In genomic region chr6:31292081-31292480, GRCm38 (mm10) we compare ENCODE assay signal across 32 mouse cellular contexts.
"Had no signal": no experiment of that assay in that cellular context is flagged by ENCODE, and none has a peak within 500 bp of the region (broad histone marks: within the 10 kb centered on the region; RNA-seq: fewer than 3 reads in every experiment).

No protein-coding gene starts in this region.

- H3K4me2 ChIP-seq: limb, embryonic 12.5 days; limb, embryonic 13.5 days; limb, embryonic 15.5 days; liver, embryonic 11.5 days; liver, embryonic 12.5 days; liver, embryonic 13.5 days; liver, embryonic 15.5 days; lung, embryonic 14.5 days; lung, embryonic 15.5 days; midbrain, embryonic 11.5 days; midbrain, embryonic 12.5 days; midbrain, embryonic 13.5 days; midbrain, embryonic 15.5 days had no signal

- H3K9me3 ChIP-seq: limb, embryonic 10.5 days; limb, embryonic 12.5 days; limb, embryonic 13.5 days; limb, embryonic 15.5 days; liver, embryonic 12.5 days; liver, embryonic 13.5 days; liver, embryonic 15.5 days; lung, embryonic 15.5 days; megakaryocyte, embryonic 14.5 days; midbrain, embryonic 10.5 days; midbrain, embryonic 12.5 days; midbrain, embryonic 13.5 days; midbrain, embryonic 15.5 days had no signal

- H3K4me1 ChIP-seq: liver, embryonic 12.5 days; liver, embryonic 13.5 days; liver, embryonic 15.5 days had no signal

- H3K9ac ChIP-seq: limb, embryonic 12.5 days; limb, embryonic 13.5 days; limb, embryonic 15.5 days; liver, embryonic 12.5 days; liver, embryonic 13.5 days; liver, embryonic 14.5 days; liver, embryonic 15.5 days; liver, postnatal 0 days; lung, embryonic 14.5 days; lung, embryonic 15.5 days; midbrain, embryonic 12.5 days; midbrain, embryonic 13.5 days; midbrain, embryonic 15.5 days had no signal

- H3K27me3 ChIP-seq: limb, embryonic 15.5 days; lung, embryonic 15.5 days; midbrain, embryonic 12.5 days; midbrain, embryonic 13.5 days; midbrain, embryonic 15.5 days had no signal

- ATAC-seq: liver, embryonic 12.5 days; liver, postnatal 0 days; lung, postnatal 0 days; midbrain, embryonic 13.5 days; midbrain, embryonic 15.5 days; midbrain, embryonic 16.5 days had no signal

- H3K27ac ChIP-seq: limb, embryonic 10.5 days; limb, embryonic 12.5 days; limb, embryonic 13.5 days; limb, embryonic 15.5 days; liver, embryonic 12.5 days; liver, embryonic 13.5 days; liver, embryonic 14.5 days; liver, embryonic 15.5 days; lung, embryonic 15.5 days; macrophage; midbrain, embryonic 10.5 days; midbrain, embryonic 12.5 days; midbrain, embryonic 13.5 days; midbrain, embryonic 15.5 days had no signal

- DNase-seq: left cerebral cortex, postnatal 4 days; liver; liver, embryonic 13.5 days; liver, postnatal 0 days; lung, adult 18-20 months; lung, adult 2 months; lung, embryonic 14.5 days; lung, postnatal 10 days; lung, postnatal 14 days; lung, postnatal 36 days; lung, postnatal 4 days; midbrain, embryonic 14.5 days had no signal

- H3K4me3 ChIP-seq: left cerebral cortex, adult 2 months; limb, embryonic 10.5 days; limb, embryonic 12.5 days; limb, embryonic 13.5 days; limb, embryonic 15.5 days; liver, embryonic 12.5 days; liver, embryonic 13.5 days; liver, embryonic 15.5 days; lung, embryonic 15.5 days; megakaryocyte, embryonic 14.5 days; midbrain, embryonic 10.5 days; midbrain, embryonic 12.5 days; midbrain, embryonic 13.5 days; midbrain, embryonic 15.5 days; myocyte had no signal

- H3K36me3 ChIP-seq: limb, embryonic 10.5 days; limb, embryonic 12.5 days; limb, embryonic 13.5 days; limb, embryonic 15.5 days; liver, embryonic 12.5 days; liver, embryonic 13.5 days; liver, embryonic 15.5 days; lung, embryonic 15.5 days; midbrain, embryonic 10.5 days; midbrain, embryonic 12.5 days; midbrain, embryonic 13.5 days; midbrain, embryonic 15.5 days had no signal
